Mouse (Mus musculus): ENCODE measurements at regions not wholly inside any gene's neighbourhood (a gene's known extent, or its start where the extent isn't known, plus 50 kb on each side); places are given as distances from the start of the nearest gene placed in this dataset.

DNA sequence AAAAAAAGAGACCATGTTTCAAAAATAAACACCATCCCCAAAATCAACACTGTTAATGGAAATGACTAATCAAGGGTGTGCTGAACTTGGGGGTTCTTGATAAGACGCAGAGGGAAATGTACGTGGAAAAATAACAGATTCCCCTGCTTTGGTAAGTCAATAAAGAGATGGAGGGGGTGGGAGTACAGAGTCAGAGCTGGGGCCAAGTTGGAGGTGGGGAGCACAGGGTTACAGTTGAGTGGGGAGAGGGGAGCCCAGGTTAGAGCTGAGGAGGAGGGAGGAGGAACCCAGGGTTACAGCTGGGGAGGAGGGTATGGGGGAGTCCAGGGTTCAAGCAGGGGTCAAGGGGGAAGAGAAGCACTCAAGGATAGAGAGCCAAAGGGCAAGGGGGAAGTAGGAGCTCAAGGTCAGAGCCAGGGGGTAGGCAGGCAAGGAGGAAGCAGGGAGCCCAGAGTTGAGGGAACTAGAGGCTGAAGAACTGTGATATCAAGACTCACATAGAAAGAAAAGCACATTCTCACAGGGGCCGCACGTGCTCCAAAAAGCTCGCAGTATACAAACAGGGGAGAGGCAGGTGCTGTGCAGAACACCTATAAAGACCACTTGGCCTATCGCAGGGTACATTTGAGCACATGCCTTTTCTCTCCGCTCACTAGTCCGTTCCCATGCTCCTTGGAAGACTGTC is 246.4 kb downstream of the Sox9 start:
- no peak for DNase-seq (ENCODE audit: low spot score)

DNA sequence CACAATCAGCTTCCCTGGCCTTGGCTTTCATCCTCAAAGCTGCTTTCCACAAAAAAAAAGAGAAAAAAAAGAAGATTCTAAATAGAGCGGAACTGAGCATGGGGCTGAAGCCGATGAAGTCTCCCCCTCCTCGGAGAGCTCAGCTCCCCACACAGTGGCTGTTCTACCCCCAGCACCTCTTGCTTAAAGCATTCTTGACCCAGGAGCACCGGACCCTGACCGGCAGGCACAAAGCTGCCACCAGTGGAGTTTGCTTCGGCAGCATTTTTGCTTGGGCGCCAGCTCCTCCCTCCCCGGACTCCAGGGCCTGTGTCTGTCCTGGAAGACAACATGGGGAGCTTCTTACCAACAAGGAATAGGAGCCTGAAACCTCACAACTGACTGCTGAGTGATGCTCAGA is 249.4 kb downstream of the Sox9 start:
- DNase-seq (ENCODE audit: low spot score), result no peak

DNA sequence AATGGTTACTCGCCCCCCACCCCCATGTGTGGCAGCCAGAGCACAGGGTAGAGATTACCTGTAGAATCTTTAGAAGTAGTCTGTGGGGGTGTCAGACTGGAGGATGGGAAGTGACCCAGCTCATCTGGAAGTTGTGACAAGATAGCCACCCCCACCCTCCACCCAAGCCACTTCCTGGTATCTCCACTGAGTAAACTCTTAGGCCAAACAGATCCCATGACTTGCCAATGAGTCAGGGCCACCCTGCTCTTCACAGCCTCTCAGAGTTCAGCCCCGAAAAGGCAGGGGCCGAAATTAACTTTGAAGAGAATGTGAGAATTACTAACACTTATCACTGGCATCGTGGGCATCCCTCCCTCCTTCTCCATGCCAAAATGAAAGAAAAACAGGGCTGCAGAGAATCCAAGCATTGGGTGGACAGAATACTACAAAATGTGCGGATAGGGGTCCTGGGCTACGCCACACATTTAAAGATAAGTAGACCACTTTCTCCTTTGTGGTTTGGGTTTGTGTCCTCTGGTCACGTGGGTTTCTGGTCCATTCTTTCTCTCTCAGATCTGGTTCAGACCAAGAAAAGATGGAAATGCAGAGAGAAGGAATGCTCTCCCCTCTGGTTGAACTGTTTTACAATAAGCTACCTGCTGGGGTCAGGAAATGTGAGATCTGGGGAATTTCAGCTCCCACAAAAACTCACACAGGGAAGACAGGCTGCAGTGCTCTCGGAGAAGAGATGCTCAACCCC is 250.6 kb downstream of the Sox9 start:
- DNase-seq (ENCODE audit: low spot score), result no peak

DNA sequence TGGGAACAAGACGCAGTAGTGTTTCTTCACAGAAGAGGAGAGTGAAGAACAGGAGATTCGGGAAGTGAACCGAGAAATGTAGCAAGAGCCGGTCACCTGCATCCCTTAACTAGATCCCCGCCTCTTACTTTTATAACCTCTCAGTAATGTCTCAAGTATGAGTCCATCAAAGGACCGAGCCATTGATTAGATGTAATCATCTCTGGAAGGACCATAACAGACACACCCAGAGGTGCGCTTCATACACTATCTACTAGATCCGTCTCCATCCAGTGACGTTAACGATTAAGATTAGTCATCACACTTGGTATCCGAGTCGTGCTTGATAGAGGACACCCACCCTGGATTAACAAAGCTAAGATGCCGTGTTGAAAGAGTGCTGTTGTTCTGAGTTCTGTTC is 252.9 kb downstream of the Sox9 start:
- no peak for DNase-seq (ENCODE audit: low spot score)

DNA sequence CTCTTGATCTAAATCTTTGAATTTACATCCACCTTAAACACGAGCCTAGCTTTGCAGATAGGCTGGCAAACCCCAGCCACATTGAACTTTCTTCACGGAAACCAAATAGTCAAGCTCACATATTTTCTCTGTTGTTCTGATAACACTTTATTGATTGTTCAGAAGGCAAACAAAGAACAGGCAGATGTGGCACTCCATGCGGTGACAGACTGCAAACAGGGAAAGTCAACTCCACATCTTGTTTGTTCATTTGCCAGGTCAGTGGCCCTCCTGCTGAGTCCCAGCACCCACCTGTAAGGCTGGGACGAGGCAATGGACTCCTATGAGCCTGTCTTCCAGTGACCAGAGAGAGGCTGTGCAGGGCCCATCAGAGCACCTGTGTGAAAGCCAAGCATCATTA is 255.7 kb downstream of the Sox9 start:
- no peak for DNase-seq (ENCODE audit: low spot score)

DNA sequence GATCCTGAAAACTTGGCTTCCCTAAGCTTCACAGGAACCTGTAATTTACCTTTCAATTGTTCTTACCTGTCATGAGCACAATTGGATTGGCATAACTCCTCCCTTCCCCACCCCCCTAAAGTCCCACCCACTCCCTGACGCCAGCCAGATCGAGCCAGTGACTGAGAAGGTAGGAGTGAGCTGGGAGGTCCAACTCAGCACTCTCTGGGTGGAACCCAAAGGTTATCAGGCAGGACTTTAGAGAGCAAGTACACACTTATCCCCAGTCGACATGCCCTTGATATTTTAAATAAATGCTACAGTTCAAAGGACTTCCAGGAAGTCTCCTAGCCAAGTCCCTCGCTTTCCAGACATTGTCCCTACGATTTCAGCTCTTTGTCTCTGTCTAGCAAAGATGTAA is 260.7 kb downstream of the Sox9 start:
- DNase-seq (ENCODE audit: low spot score), result no peak

DNA sequence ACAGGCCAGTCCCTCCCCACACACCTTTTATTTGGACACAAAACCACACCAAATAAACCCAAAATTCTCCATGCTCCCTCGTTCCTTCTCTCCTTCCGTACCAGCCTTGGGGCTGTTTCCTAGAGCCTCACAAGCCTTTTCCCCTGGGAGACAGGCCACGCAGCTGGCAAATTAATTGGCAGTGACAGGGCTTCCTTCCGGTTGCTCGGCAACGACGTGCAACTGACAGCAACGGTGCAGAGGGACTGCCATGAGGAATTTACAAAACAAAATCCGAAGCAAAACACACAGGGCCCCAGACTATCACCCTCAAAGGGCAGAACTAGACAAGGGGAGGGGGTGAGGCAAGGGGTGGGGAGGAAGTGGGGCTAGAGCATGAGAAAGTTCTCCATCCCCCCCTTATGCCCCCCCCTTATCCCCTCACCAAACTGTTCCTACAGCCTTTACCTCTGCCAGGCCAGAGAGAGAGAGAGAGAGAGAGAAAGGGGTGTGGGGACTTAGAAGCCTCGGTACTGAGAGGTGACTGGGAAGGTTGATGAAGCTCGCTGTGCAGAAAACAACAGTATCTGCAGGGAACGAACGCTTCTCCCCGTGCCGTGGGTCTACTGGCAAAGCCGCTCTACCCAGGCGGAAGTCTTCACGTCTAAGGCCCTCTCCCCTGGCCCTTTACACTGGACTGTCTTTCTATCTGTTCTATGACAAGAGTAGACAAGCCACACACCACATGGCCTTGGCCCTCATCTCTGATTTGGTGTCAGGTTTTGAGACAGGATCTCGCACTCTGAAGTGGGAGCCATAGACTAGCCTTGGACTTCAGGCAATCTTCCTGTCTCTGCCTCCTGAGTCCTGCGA is 264.4 kb downstream of the Sox9 start:
- no peak for DNase-seq (ENCODE audit: low spot score)

DNA sequence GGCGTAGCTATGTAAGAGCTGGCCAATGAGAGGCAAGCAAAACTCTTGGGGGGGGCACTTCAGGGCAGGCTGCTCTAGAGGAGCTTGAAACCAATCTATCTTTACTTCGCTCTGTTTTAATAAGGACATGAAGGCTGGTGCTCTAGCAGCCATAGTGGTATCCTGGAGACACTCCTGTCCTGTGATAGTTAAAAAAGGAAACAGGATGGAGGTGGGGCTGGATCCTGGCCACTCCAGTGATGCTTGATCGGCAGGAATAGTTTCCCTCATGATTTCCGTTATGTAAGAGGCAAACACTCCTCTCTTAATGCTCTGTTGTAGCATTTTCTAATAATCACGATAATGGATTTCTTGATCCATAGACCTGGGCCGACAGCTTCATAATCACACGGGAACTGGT is 266.1 kb downstream of the Sox9 start:
- DNase-seq (ENCODE audit: low spot score), result no peak

DNA sequence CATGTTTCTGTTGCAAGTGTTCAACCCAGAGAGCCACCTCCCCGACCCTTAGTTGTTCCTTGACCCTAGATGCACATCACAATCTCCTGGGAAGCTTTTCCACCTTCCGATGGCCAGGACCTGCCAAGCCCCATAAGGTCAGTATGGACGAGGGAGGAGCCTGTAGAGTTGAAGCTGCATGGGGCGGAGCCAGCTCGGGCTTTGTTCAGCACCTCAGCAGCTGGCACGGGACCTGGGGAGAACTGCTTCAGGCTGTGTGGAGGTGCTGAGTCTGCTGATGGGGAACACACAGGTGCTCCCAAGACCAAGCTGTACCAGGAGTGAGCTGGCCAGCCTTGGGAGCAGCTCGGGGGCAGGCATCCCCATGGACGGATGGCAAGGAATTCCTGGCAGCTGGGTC is 267.6 kb downstream of the Sox9 start:
- no peak for DNase-seq (ENCODE audit: low spot score)

DNA sequence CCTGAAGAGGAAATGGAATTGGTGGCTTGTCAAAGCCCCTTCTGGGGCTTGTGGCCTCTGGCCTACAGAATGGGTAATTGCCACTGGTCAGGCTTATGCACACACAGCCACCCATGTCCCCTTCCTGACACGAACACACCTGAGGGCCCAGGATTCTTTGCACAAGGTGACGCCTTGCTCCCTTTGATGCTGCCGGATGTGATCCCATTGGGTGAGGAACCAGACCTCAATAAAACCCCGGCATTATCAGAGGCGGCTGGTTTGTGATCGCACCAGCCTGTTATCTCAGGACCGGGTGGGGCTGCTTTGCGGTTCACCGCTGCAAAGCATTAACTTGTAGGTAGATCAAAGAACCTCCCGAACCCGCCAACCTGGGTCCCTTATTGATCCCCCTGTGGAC is 270.5 kb downstream of the Sox9 start:
- DNase-seq (ENCODE audit: low spot score), result no peak

DNA sequence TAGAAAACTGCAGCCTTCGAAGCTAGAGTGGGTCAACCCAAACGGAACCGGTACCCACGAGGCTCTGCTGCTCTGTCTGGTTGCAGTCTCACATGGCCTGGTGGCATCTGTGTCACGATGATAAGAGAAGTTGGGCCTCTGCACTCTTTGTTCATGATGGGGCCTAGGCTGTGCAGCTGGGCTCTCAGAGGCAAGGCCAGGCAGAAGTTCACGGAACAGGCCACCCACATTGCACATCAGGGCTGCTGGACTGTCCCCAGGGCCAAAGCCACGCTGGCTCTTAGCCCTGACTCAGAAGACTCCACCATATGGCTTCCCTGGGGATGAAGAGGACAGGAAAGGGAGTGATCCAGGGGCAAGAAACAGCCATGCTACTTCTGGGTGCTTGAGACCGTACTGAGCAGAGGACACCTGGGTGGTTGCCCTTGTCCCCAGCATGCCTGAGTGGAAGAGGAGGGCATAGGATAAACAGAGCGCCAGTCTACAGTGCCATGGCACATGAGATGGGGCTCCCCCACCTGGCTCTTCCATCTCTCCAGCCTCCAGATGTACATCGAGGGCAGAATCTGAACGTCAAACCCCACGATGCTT is 274.1 kb downstream of the Sox9 start:
- DNase-seq (ENCODE audit: low spot score), result no peak

DNA sequence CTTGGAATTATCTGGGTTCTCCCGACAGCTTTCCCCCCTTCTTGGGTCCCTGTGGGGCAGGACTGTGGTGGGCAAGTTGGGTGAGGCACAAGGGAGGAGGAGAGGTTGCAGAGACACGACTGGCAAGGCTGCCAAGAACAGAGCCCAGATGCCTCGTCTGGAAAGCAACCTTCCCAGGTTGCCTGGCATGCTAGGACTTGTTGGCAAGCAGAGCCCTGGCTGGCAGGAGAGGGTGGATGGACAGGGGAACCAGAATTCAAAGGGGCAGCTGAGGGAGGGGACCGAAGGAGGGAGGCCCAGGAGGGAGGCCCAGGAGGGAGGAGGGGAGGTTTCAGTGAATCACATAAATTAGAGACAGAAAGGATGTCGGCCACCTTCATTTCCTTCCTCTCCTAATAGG is 274.8 kb downstream of the Sox9 start:
- no peak for DNase-seq (ENCODE audit: low spot score)

DNA sequence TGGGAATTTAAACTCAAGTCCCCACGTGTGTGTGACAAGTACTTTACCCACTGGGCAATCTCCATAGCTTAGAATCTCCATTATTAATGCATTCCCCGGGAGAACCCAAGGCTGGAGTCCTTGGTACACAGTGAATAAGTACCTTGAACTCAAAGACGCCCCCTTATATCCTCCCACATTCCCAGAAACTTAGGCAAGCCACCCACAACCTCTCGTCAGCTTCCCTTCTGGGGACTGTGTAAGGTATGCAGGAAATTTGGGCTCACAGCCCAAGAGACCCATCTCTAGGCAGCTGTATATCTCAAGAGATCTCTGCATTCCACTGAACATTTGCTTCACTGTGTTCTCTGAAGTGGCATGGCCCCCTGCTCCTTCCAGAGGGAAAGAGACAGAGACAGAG is 288.3 kb downstream of the Sox9 start:
- no peak for DNase-seq (ENCODE audit: low spot score)

DNA sequence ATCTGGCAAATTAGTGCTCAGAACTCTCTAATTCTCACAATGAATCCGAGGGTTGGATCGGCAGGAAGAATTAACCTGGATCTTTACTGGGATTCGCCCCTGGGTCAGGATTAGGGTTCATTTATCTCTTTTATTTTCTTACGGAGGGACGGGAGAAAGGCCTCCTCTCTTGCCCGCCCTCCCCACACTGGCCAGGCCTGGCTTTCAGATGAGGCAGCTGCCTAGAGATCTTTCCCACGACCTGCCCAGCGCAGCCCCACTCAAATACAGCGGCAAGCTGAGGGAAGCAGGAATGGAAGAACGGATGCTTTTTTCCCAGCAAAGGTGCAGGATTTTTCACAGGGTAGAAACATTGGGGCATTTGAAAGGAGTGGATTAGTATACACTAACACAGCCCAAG is 289.9 kb downstream of the Sox9 start:
- DNase-seq (ENCODE audit: low spot score), result no peak

DNA sequence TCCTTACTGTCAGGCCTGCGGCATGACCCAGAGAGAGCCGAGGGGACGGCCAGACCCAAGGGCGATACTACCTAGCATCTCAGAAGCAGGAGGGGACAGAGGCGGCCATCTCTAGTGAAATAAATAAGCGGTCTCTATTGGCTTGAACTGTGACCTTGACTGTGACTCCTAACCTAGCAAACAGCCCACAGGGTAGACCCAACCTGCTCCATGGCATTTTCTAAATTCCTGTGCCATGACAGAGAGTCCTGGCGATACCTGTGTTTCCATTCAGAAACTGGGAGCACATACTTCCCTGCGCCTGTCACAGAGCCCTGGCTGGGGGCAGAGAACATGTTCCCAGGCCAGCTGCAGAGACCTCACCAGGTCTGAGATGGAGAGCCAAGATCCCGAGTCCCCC is 292.3 kb downstream of the Sox9 start:
- no peak for DNase-seq (ENCODE audit: low spot score)

DNA sequence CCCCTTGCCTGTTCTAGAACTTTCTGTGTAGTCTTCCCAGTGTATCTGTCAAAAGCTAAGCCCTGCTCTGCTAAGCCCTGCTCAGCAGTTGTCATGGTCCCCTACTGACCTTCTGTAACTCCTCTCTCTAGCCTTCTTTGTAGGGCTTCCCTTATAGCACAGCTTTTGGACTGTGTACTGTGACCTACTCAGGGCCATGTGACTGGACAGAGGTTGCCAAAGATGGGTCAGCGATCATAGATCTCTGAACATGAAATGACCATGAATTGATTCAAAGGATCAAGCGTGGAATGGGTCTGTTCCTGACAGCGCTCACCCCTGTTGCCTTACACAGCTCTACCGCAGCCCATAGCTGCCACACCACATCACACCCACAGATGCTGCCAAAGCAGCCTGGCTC is 294.3 kb downstream of the Sox9 start:
- no peak for DNase-seq (ENCODE audit: low spot score)

DNA sequence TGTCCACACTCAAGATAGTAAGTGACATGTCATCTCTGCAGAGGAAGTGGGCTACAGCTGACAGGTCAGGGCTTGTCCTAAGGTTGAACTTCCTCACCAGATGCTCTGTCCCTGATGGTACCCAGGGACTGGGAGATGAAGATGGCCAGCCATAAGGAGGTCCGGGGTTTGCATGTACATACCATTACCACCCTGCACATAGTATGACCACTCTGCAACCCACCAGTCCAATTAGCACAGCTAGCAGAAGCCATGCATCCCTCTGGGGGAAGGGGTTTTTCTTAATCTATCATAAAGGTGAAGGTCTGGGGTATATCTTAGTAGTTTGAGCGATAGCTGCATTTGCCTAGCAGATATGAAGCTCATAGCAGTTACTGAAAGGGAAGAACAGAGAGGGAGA is 298.3 kb downstream of the Sox9 start:
- DNase-seq (ENCODE audit: low spot score), result no peak

DNA sequence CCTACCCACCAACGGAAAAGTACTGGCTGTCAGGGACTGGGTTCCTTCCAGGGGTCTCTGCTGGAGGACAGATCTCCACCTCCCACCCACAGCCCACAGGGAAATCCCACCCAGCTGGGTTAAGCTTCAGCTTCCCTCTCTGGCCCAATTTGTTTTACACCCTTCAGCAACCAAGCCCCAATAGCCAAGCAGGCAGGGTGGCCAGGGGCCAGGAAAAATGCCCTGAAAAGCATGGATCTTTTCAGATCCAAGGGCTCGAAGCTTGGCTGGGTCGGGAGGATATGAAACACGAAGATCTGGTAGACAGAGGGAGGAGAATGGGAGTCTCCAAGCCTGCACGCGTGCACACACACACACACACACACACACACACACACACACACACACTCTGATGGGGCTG is 302.4 kb downstream of the Sox9 start:
- no peak for DNase-seq (ENCODE audit: low spot score)

DNA sequence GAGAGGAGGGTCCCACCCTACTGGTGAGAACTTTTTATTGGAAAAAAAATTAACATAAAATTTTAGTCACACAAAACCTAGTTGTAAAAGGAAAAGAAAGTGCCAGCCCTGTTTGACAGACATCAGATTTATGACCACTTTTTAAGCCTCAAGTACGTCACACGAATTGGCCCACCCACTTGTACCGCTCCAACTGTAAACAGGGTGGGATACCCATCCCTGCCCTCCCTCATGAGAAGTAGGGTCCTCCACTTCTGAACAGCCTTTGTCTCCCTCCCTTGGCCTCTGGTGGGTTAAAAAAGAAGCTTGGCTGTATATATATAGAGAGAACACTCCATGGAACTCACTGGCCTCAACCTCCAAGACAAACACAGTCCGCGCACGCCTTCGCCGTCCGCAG is 303.5 kb downstream of the Sox9 start:
- DNase-seq (ENCODE audit: low spot score), result no peak

DNA sequence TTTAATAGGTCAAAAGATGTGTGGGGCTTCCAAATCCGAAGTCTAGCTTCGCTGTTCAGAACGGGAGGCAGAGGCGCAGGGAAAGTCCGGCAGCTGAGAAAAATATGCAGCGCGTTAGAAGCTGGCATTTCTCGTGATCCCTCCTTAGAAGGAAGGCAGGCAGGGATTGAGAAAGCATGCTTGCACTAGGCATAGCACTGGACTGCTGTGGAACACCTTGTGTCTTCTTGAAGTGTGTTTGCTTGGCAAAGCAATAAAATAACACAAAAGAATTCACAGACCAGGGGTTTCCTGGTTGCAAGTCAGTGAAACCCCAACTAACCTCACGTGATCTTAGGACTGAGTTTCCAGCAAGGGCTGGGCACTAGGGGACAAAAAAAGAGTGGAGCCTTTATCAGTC is 305.1 kb downstream of the Sox9 start:
- no peak for DNase-seq (ENCODE audit: low spot score)

DNA sequence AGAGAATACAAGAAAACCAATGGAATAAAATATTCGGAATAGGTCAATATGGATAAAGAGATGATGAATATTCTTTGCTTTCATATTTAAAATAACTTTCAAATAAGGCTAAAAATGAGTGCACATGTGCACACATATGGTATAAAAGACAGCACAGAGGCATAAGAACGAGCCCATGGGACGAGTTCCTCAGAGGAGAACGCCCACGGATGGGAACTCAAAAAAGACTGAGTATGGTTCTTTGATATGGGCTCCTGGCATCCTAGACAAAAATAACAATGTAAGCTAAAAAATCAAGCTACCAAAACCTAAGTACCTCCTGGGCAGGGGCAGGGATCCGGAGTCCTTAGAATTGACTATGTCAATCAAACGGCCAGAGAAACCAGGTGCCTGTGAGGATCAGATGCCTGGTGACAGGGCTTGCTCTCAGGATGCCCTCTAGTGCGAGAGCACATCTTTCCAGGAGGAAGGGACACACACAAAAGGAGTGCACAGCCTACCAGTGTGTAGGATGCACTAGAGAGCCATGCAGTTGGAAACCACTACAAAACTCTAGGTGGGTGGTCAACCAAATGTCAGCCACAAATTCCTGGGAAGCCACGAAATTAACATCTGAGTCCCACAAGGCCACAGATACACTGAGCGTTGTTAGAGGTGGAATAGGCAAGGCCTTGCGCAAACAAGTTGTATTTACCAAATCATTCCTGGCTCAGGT is 307.8 kb downstream of the Sox9 start:
- no peak for DNase-seq (ENCODE audit: low spot score)

DNA sequence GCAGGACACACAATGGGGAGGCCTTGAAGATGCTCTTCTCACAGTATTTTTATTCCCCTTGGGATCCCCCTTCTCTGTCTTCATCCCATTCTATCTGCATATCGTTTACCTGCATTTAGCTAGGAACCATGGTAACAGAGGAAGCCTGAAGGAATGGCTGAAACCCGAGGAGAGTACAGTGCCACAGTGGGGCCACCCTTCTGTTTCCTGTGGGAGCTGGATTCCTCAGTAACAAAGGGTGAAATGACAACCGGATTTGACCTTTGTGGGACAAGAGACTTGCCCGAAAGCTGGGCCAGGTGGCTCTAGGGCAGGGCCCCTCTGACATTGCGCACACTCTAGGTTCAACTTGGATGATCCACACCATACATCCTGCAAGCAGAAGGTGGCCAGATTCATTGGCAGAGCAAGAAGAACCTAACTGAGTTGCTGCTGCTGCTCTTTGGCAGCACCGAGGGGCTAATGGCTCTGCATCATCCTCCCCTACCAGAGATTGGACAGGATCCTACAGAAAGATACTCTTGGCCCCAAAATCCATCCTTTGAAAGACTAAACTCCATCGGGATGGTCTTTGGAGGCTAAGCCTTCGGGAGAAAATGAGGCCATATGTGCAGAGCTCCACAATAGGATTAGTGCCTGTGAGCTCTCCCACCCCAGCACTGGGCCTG is 310.0 kb downstream of the Sox9 start:
- no peak for DNase-seq (ENCODE audit: low spot score)

Measured in c-Kit-positive CD71-positive TER-119-positive erythroid progenitor cells, embryonic 14.5 days (primary cell).